Mouse (Mus musculus) lung, postnatal 25 days (tissue): Measurements from ENCODE around the gene Ube2v1.

Experiments used
- DNase-seq: peaks from one replicate; pipeline ENCODE4 v3.0.0; 2022; ENCODE audit warnings: low spot score

Ube2v1 gene

GRCm38 (mm10) chr2:167562101-167562500, 69.8 kb downstream of the Ube2v1 start:
- DNase-seq: no peak

GRCm38 (mm10) chr2:167559413-167559812, 72.5 kb downstream of the Ube2v1 start:
- no peak for DNase-seq
